Mouse (Mus musculus): ENCODE measurements around the gene Aff1.

Gene Aff1

GRCm38 (mm10) chr5:103752665-103753510 lies 60.7 kb downstream of the Aff1 start:
- DNase-seq: peak; percentile 55 to 60

- peak; percentile 90 to 95 for DNase-seq
Observed at GRCm38 (mm10) chr5:103753511-103754329, 61.5 kb downstream of the Aff1 start.

DNA sequence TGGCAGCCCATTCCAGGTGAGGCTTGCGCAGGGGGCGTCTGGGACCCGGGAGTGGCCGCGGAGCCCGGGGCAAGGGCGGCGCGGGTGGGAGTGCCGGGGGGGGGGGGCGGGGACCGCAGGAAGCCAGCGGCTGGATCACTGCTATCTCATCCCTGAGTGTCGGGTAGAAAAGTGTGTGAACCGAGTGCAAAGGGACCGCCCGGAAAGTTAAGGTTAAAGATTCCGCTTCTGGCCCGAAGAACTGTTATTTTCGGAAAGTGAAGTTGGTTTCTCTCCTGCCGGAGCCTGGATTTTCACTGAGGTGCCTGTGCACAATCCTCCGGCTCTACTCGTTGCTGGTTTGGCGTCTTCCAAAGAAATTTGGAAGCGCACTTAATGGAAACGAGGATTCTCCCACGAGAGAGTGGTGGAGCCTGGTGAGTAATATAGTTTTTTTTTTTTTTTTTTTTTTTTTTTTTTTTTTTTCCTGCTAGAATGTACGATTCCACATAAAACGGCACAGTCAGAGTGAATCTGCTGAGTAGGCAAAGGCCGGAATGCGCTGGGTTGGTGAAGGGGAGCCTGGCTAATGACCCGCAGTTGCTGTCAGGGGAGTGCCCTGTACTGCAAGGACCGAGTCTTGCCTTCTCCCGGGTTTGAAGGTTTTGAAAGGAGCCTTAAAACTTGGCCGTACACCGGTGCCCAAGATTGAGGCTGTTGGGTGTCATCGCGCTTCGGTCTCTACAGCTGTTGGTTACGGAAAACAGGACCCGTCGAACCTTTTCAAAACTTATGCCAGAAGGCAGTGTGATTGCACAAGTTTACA lies 62.4 kb downstream of the Aff1 start:
- peak; percentile 59 to 79 for DNase-seq

DNA sequence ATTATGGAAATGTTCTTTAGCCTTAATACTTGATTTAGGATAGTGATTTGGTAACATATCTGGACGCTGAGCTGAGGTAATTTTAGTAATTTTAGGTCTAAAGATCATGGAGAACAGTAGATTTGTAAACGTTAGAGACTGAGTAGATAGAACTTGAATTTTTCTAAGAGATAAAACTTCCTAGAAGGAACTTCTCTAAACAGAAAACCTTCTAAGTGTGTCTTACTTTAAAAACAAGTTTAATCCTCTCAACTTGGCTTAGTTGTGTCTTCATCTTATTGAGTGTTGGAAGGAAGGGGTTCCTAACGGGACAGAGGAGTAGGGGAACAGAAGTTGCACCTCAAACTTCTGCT lies 62.9 kb downstream of the Aff1 start:
- DNase-seq: no peak

DNA sequence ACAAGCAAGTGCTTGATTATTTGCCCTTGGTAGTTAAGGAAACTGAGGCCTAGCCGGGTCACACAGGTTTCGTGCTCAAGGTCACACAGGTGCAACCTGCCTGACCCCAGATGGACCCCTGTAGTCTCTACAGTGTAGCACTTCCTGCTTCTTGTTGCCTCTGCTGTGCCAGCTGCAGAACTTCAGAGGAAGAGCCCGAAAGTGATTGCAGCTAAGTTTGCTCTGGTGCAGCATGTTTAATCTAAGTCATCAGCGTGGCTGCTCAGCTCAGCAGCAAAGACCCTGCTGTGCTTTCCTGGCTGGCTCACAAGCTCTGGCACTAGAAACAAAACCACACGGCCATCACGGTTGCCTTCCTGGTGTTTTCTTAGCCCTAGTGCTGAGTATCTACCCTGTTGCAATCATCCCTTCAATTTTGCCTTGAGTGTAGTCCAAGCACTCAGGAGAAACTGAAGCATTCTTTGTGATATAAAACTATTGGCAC lies 64.1 kb downstream of the Aff1 start:
- no peak for DNase-seq

DNA sequence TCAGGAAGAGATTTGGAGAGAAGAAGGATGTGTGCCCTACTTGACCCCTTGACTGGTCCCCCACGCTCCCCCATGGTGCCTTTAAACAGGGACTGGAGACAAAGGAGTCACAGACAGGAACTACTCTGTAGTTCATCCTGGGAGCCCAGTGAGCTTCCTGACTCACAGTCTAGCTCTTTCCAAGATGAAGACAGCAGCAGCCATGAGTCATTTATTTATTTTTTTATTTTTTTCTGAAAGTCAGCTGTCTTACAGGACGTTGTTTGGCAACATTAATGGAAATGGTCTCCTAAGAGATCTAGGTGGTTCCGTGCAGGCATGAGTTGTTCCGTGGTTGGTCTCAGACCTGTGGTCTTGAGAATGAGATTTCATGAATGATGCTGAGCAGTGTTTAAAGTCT lies 66.3 kb downstream of the Aff1 start:
- DNase-seq: no peak

- DNase-seq: peak in 1 of 2 experiments; percentile 48
Observed at GRCm38 (mm10) chr5:103759489-103760424, 67.6 kb downstream of the Aff1 start.

- DNase-seq: peak; percentile 63 to 74
Observed at GRCm38 (mm10) chr5:103760425-103761131, 68.4 kb downstream of the Aff1 start.

- DNase-seq: no peak
Observed at GRCm38 (mm10) chr5:103761754-103762153, 69.6 kb downstream of the Aff1 start.

GRCm38 (mm10) chr5:103762850-103763254 lies 70.7 kb downstream of the Aff1 start:
- DNase-seq: no peak

GRCm38 (mm10) chr5:103765356-103765755 lies 73.2 kb downstream of the Aff1 start:
- DNase-seq: no peak

DNA sequence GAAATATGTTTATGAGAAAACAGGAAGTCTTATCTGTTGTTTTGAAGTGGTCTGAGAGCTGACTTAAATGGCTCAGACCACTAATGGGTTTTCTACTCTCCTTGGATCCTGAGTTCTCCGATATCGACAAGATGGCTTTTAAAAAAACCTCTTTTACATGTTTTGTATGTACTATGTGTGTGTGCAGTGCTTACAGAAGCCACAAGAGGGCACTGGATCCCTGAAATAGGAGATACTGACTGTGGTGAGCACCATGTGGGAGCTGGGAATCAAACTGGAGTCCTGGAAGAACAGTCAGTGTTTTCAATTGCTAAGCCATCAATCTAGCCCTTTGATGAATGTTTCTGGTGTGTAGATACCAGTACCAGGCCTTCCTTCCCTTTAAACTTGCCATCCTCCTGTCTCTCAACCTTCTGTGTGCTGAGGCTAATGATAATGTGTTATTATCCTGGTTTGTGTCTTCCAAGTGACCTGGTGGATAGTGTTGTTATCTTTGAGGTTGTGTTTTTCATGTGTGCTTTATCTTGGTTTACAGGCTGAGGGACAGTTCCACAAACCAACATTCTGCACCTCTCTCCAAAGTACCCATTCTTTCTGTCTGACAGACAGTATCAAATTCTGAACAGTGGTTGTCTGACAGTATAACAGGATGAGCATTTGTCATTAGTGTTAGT lies 73.7 kb downstream of the Aff1 start:
- no peak for DNase-seq

- no peak for DNase-seq
Observed at GRCm38 (mm10) chr5:103766432-103766815, 74.2 kb downstream of the Aff1 start.

DNA sequence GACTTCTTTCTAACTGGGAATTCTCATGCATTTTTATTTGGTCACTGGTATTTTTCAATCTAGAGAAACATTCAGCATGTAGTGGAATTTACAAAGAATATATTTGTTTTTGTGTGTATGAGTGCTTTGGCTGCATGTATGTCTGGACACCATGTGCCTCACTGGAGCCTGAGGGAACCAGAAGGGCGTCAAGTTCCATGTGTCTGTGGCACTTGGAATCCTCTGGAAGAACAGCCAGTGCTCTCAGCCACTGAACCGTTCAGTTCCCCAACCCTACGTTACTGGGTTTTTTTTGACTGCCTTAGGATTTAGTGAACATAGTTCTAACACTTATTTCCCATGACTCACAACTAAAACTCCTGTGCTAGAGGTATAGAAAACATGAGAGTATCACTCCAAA lies 76.8 kb downstream of the Aff1 start:
- DNase-seq: no peak

GRCm38 (mm10) chr5:103769701-103770100 lies 77.5 kb downstream of the Aff1 start:
- DNase-seq: no peak

GRCm38 (mm10) chr5:103770447-103771222 lies 78.5 kb downstream of the Aff1 start:
- no peak for DNase-seq

- DNase-seq: no peak
Observed at GRCm38 (mm10) chr5:103771380-103771779, 79.2 kb downstream of the Aff1 start.

DNA sequence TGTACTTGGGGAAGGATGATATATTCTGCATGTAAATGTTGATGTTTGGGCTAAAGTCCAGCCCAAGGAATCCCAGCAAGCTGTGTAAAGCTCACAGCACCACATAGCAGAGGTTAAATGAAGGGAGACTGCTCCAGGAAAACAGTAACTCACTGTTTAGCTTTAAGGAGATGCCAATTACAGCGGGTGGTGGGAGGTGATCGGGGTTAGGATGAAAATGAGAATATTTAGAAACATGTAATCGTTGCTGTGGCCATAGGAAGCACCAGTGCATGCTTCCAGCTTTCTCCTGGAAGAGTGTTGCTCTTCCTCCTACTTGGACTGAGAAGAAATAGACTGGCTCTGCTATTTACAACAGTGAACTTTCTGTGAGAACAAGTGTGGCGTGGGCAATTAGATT lies 80.1 kb downstream of the Aff1 start:
- DNase-seq: peak in 1 of 2 experiments; percentile 54

DNA sequence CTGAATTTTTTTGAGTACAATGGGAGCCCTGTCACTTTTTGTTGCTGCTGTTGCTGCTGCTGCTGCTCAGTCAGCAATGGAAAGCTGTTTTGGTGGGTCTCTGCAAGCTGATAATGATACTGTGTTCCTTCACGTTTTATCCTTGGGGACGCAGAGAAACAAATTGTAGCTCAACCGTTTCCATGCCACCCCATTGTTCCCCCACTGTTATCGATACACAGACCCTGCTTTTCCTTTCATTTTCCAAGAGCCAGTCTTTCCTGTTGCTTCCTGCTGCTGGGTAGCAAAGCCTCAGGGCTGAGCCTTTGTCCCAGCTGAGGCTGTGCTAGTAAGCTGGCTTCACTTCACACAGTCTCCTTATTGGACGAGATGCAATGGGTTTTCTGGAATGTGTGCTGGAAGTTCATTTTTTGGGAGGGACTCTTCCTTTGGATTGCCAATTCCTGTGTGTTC lies 81.0 kb downstream of the Aff1 start:
- peak; percentile 48 to 66 for DNase-seq

Data from kidney, postnatal 4 days (tissue).